Mouse (Mus musculus) lung, postnatal 0 days (tissue): ENCODE measurements at regions not wholly inside any gene's neighbourhood (a gene's known extent, or its start where the extent isn't known, plus 50 kb on each side); places are given as distances from the start of the nearest gene placed in this dataset.

Experiments used
- ATAC-seq: fragments of 200-750 bp; cut with Nextera tagmentation; 2 replicates; pipeline ENCODE4 v1.8.0; 2017; ENCODE audit warnings: moderate library complexity
- DNase-seq: peaks from one replicate; pipeline ENCODE4 v3.0.0-alpha.2; 2016; ENCODE audit warnings: low spot score
- H3K27ac ChIP-seq: fragments of 300-500 bp; sonication (generic); 2 replicates; pipeline ENCODE4 v1.5.1; 2014; ENCODE audit warnings: antibody characterized with exemption, mild to moderate bottlenecking, low read length, mixed read lengths
- H3K27me3 ChIP-seq: fragments of 300-500 bp; sonication (generic); replicated peaks from 2 replicates; pipeline ENCODE4 v1.6.1; 2014; ENCODE audit warnings: low read length, mixed read lengths; ENCODE audit not compliant: insufficient read depth
- H3K36me3 ChIP-seq: fragments of 300-500 bp; sonication (generic); 2 replicates; pipeline ENCODE4 v1.6.1; 2014; ENCODE audit warnings: low read length, mixed read lengths; ENCODE audit not compliant: insufficient read depth
- H3K4me1 ChIP-seq: fragments of 300-500 bp; sonication (generic); 2 replicates; pipeline ENCODE4 v1.6.1; 2014; ENCODE audit warnings: antibody characterized with exemption, low read depth, low read length, mixed read lengths; ENCODE audit not compliant: insufficient read depth
- H3K4me2 ChIP-seq: fragments of 300-500 bp; sonication (generic); replicated peaks from 2 replicates; pipeline ENCODE4 v1.6.1; 2014; ENCODE audit warnings: low read depth, mild to moderate bottlenecking, low read length, moderate library complexity, mixed read lengths
- H3K4me3 ChIP-seq: fragments of 300-500 bp; sonication (generic); 2 replicates; pipeline ENCODE4 v1.5.1; 2014; ENCODE audit warnings: low read depth, low read length
- H3K9ac ChIP-seq: fragments of 300-500 bp; sonication (generic); replicated peaks from 2 replicates; pipeline ENCODE4 v1.6.1; 2014; ENCODE audit warnings: low read depth, mild to moderate bottlenecking
- H3K9me3 ChIP-seq: fragments of 300-500 bp; sonication (generic); 2 replicates; pipeline ENCODE4 v1.6.1; 2016; ENCODE audit warnings: low read length, mixed read lengths
- CTCF ChIP-seq: IDR thresholded peaks from 2 replicates; pipeline ENCODE4 v1.5.1; 2016; ENCODE audit warnings: antibody characterized with exemption, mild to moderate bottlenecking
- EP300 ChIP-seq: IDR thresholded peaks from 2 replicates; pipeline ENCODE4 v1.6.1; 2016; ENCODE audit warnings: antibody characterized with exemption, mild to moderate bottlenecking, control low read depth
- WGBS: fragments of 180-500 bp; shearing (Covaris S2); extraction: QIAGEN DNeasy Blood & Tissue Kit; methylation state at CpG from one replicate; pipeline ENCODE4 v1.1.7; 2014; 5-methylcytosine and 5-hydroxymethylcytosine counted together

DNA sequence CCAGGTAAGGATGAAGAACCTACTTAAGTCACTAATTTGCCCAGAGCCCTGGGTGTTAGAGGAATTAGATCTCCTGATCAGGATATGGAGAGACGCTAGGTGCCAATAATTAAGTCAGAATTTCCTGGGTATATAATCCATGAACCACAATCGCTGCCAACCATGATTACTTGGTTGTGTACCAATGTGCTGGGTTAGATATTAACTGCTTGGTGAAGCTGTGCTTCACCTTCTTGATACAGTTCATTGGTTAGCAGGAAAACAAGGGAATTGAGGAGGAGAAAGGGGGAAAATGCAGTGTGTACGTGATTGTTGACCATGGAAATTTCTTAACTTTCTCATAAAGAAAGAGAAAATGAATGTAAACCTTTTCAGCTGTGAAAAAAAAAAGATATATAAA is 961.7 kb upstream of the Slc39a10 start:
- Histone ChIP-seq H3K4me2 (no peak overlapping the region), H3K36me3 (no peaks in the 10 kb centered on the region), H3K9ac (no peak overlapping the region), H3K27ac (no peak overlapping the region), H3K4me1 (no peaks in the 10 kb centered on the region), H3K27me3 (no peaks in the 10 kb centered on the region), H3K4me3 (no peak overlapping the region), H3K9me3 (no peaks in the 10 kb centered on the region)
- DNase-seq (no peak), ATAC-seq (no peak)
- WGBS: 75% methylated on average over 3 of the region's 3 CpGs
- TF ChIP-seq EP300 (no peak), CTCF (no peak)

GRCm38 (mm10) chr1:47853911-47854310 is 961.3 kb upstream of the Slc39a10 start:
- Histone ChIP-seq H3K4me2 (no peak overlapping the region), H3K9ac (no peak overlapping the region), H3K4me1 (no peaks in the 10 kb centered on the region), H3K36me3 (no peaks in the 10 kb centered on the region), H3K27ac (no peak overlapping the region), H3K9me3 (no peaks in the 10 kb centered on the region), H3K4me3 (no peak overlapping the region), H3K27me3 (no peaks in the 10 kb centered on the region)
- WGBS: 75% methylated on average over 4 of the region's 4 CpGs
- ATAC-seq: no peak
- DNase-seq: no peak
- TF ChIP-seq CTCF (no peak), EP300 (no peak)

DNA sequence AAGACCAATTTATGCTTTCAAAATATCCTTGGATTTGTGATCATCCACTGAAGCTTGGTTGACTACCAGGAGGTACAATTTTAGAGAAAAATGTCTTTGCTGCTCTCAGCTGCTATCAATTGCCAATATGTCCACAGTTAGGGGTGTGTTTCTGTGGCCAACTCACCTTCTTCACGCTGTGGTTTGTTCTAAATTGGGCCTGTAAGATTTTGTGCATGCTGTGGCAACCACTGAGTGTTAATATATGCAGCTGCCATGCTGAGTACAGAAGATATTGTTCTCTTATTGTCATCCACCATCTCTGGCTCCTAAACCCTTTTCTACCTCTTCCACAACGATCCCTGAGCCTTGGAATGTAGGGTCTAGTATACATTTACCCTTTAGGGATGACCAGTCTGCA is 948.2 kb upstream of the Slc39a10 start:
- H3K9me3 ChIP-seq: no peaks in the 10 kb centered on the region
- no peak for TF ChIP-seq EP300
- no peak for TF ChIP-seq CTCF
- no peaks in the 10 kb centered on the region for H3K4me1 ChIP-seq
- H3K4me3 ChIP-seq: no peak overlapping the region
- no peak overlapping the region for H3K4me2 ChIP-seq
- ATAC-seq: no peak
- no peak overlapping the region for H3K9ac ChIP-seq
- H3K27ac ChIP-seq: no peak overlapping the region
- DNase-seq: no peak
- no peaks in the 10 kb centered on the region for H3K36me3 ChIP-seq
- WGBS: 38% methylated on average over 2 of the region's 2 CpGs
- no peaks in the 10 kb centered on the region for H3K27me3 ChIP-seq

GRCm38 (mm10) chr1:47834072-47834471 is 941.4 kb upstream of the Slc39a10 start:
- TF ChIP-seq EP300: no peak
- no peak for TF ChIP-seq CTCF
- Histone ChIP-seq H3K27ac (no peak overlapping the region), H3K4me2 (no peak overlapping the region), H3K9me3 (no peaks in the 10 kb centered on the region), H3K36me3 (no peaks in the 10 kb centered on the region), H3K4me3 (no peak overlapping the region), H3K9ac (no peak overlapping the region), H3K27me3 (no peaks in the 10 kb centered on the region), H3K4me1 (no peaks in the 10 kb centered on the region)
- DNase-seq: no peak
- no peak for ATAC-seq

GRCm38 (mm10) chr1:47827206-47827605 is 934.6 kb upstream of the Slc39a10 start:
- Histone ChIP-seq H3K4me2 (no peak overlapping the region), H3K36me3 (no peaks in the 10 kb centered on the region), H3K27ac (no peak overlapping the region), H3K9me3 (no peaks in the 10 kb centered on the region), H3K27me3 (no peaks in the 10 kb centered on the region), H3K4me3 (no peak overlapping the region), H3K4me1 (no peaks in the 10 kb centered on the region), H3K9ac (no peak overlapping the region)
- TF ChIP-seq CTCF (no peak), EP300 (no peak)
- 87% methylated on average over 6 of the region's 6 CpGs for WGBS
- DNase-seq (no peak), ATAC-seq (no peak)

- peak; percentile 36 for DNase-seq
- WGBS: 31% methylated on average over 7 of the region's 7 CpGs
- Histone ChIP-seq H3K27me3 (no peaks in the 10 kb centered on the region), H3K4me1 (no peaks in the 10 kb centered on the region), H3K4me3 (no peak overlapping the region), H3K27ac (no peak overlapping the region), H3K36me3 (no peaks in the 10 kb centered on the region), H3K9me3 (no peaks in the 10 kb centered on the region), H3K4me2 (no peak overlapping the region), H3K9ac (no peak overlapping the region)
- no peak for TF ChIP-seq EP300
- TF ChIP-seq CTCF: peak; percentile 51
- no peak for ATAC-seq
Observed at GRCm38 (mm10) chr1:47809508-47809907, 916.9 kb upstream of the Slc39a10 start.

DNA sequence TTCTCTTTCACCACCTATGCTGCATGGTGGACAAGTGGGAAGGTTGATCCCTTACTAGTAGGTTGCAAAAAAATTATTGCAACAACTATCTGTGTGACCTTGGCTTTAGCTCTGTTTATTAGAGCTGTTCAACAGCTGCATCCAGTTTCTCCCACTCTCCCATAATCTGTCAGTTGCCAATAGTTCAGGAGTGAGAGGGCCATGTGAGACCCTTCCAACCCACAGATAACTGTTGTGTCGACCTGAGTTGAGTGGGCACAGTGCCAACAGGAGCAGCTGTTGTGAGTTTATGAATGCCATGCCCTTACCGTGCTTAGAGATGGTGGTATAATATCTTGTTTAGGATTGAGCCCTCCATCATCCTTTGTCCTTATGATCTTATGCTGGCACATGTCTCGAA is 902.1 kb upstream of the Slc39a10 start:
- TF ChIP-seq CTCF (no peak), EP300 (no peak)
- 39% methylated on average over 3 of the region's 3 CpGs for WGBS

More for the DNA sequence above, 902.1 kb upstream of the Slc39a10 start:
- ATAC-seq (peak; percentile 21; the same call in 1 of the 2 replicates), DNase-seq (peak; percentile 11)
- H3K27me3 ChIP-seq: no peaks in the 10 kb centered on the region
- no peak overlapping the region for H3K9ac ChIP-seq
- H3K27ac ChIP-seq: no peak overlapping the region
- no peaks in the 10 kb centered on the region for H3K36me3 ChIP-seq
- H3K4me3 ChIP-seq: no peak overlapping the region
- H3K9me3 ChIP-seq: no peaks in the 10 kb centered on the region
- H3K4me1 ChIP-seq: no peaks in the 10 kb centered on the region
- H3K4me2 ChIP-seq: no peak overlapping the region
